Mouse (Mus musculus): Measurements from ENCODE around the gene Hnrnpr. TPM values are rescaled to one million over a fixed set of nuclear protein-coding genes. Genes with fewer than 3 reads are reported as not detected.

Gene Hnrnpr
- total RNA-seq, 2 experiments from 2014 or later = 41.1 to 119 TPM

DNA sequence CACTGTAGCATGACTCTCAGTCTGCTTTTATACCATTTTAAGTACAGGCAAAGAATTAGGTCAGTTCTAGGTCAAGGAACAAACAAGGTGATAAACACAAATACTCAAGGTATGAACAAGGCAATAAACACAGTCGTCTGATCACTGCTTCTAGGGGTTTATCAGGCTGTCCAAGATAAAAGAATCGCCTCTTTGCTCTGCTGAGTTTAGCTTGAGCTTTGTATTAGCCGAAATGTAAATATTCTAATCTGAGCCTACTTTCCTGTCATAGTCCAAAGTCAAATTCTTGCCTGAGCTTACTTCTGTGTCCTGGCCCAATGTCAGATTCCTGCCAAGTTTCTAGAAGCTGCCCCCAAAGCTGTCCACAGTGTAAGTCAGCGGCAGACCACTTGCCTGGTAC is 8.3 kb upstream of the Hnrnpr start:
- ATAC-seq (replicated peaks; ENCODE audit: low FRiP score, poor library complexity, severe bottlenecking) = no peak

- no peak for ATAC-seq (replicated peaks; ENCODE audit: low FRiP score, poor library complexity, severe bottlenecking)
Observed at GRCm38 (mm10) chr4:136304181-136304580, 6.6 kb upstream of the Hnrnpr start.

- no peak for ATAC-seq (replicated peaks; ENCODE audit: low FRiP score, poor library complexity, severe bottlenecking)
Observed at GRCm38 (mm10) chr4:136308355-136308754, 2.4 kb upstream of the Hnrnpr start.

GRCm38 (mm10) chr4:136309780-136310179 is 962 bp upstream of the Hnrnpr start:
- peak; percentile 75 for ATAC-seq (replicated peaks; ENCODE audit: low FRiP score, poor library complexity, severe bottlenecking)

DNA sequence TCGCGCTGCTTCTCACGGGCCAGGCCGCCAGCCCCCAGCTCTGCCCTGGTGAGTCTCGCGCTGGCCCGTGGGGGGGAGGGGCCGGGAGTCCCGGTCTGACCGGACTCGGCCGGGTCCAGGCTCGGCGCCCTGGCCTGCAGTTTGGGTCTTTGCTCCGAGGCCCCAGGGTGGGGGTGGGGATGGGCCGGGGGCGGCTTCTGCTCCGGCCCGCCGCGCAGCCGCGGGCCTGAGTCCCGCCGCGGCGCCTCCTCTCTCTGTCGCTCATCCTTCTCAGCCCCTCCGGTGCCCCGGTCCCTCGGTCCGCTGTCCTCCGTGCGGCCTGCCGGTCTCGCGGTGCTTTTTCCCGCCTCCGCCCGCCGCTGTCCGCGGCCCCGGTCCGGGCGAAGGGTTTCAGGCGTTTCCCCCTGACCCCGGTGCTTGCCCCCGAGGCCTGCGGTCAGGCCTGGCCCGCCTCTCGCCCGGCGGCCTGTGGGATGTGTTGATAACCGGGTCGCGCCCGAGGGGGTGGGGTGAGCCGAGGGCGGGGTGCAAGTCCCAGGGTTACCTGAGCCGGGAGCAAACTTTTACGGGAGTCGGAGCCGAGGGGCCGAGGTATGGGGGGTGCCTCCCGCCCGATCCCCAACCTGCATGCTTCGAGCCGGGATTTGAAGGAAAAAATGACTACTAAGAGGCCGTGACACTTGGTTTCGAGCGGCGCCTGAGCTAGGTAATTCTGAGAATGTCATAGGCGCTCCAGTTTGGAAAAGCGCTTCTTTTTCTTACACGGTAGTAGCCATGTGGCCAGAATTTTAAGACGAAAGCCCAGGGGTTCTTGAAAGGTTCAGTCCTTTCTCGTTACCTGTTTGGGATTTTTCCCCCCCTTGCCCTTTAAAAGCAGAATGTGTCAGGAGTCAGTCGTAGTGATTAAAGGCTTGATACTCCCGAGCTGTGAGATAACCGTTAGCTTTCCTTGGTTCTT is 579 bp downstream of the Hnrnpr start:
- peak; percentile 68 for ATAC-seq (replicated peaks; ENCODE audit: low FRiP score, poor library complexity, severe bottlenecking)

DNA sequence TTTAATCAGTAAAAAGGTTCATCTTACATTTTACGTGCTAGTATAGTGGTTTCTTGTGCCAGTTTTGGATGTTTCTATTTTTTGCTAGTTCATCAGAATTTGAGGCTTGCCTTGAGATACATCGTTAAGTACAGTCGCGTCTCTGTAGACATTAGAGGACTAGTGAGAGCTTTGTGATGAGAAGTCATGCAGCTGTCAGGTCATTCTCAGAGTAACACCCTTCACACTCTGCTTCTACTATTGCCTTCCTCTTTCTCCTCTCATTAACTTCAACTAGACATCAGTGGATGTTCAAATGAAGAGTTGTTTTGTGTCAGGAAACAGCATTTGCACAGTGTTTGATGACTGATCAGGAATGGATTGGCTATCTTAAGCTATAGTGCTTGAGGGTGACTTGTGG is 1.9 kb downstream of the Hnrnpr start:
- ATAC-seq (replicated peaks; ENCODE audit: low FRiP score, poor library complexity, severe bottlenecking) = no peak

DNA sequence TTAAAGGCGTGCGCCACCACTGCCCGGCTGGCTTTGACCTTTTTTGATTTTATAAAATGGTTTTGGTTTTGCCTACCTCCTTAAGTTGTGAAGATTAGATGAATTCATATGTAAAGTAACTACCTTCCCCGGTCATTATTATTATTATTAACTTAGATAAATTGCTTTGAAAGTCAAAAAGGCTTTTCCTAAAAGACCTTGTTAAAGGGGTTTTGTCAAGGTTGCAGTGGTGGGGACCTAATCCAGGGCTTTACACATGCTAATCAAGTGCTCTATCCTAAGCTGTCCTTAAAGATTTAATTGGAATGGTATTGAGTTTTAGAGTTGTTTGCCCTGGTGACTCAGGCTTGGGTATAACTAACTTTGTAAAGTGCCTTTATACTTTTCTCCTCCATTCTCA is 6.9 kb downstream of the Hnrnpr start:
- no peak for ATAC-seq (replicated peaks; ENCODE audit: low FRiP score, poor library complexity, severe bottlenecking)

DNA sequence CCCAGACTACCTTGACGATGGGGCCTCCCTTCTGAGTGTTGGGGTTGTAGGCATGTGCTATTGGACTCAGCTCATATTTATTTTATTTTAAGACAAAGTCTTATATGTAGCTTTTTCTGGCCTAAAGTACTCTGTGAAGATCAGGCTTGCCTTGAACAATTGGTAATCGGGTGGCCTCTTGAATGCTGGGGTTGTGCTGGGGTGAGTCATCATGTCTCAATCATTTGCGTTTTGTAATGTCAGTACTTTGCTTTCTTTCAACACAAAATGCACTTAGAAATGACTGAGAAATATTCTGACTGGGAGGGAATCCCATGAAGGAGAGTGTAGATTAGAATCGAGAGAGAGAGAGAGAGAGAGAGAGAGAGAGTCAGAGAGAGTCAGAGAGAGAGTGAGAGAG is 9.3 kb downstream of the Hnrnpr start:
- no peak for ATAC-seq (replicated peaks; ENCODE audit: low FRiP score, poor library complexity, severe bottlenecking)

DNA sequence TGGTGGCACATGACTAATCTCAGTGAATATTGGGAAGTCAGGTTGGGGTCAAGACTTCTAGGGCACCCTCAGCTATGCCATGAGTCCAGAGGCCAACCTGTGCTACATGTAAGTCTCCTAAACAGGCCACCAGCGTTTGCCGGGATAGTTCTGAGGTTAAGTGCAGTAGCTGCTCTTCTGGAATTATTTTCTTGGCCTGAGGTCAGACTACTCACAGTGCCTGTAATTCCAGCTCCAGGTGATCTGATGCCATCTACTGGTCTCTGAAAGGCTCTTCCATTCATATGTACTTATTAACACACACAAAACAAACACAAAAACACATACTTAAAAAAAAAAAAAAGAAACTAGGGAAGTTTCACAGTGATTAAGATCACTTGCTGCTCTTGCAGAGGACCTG is 13.5 kb downstream of the Hnrnpr start:
- ATAC-seq (replicated peaks; ENCODE audit: low FRiP score, poor library complexity, severe bottlenecking) = no peak

DNA sequence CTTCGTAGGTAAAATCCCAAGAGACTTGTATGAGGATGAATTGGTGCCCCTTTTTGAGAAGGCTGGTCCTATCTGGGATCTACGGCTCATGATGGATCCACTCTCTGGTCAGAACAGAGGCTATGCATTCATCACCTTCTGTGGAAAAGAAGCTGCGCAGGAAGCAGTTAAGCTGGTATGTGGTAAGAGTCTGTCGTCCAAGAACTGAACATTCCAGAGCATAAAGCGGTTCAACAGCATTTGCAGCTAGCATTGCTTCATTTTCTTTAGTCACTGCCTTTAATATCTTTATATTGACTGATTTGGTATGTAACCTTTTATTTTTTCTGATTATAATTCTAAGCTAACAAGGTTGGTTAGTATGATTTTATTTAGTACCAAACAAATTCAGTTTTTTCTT is 16.5 kb downstream of the Hnrnpr start:
- ATAC-seq (replicated peaks; ENCODE audit: low FRiP score, poor library complexity, severe bottlenecking) = no peak

DNA sequence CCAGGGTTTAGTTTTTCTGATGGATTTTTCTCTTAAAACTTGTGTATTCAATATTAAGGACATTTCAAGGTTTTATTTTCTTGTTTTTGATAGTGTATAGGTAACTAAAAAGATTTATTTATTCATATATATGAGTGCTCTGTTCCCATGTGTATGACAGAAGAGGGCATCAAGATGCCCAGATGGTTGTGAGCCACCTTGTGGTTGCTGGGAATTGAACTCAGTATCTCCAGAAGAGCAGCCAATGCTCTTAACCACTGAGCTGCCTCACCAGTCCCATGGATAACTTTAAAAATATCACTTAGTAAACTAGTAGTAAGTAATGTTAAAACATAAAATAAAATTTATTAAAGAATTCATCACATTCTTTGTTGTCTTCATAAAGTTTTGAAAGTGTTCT is 17.4 kb downstream of the Hnrnpr start:
- ATAC-seq (replicated peaks; ENCODE audit: low FRiP score, poor library complexity, severe bottlenecking) = no peak

DNA sequence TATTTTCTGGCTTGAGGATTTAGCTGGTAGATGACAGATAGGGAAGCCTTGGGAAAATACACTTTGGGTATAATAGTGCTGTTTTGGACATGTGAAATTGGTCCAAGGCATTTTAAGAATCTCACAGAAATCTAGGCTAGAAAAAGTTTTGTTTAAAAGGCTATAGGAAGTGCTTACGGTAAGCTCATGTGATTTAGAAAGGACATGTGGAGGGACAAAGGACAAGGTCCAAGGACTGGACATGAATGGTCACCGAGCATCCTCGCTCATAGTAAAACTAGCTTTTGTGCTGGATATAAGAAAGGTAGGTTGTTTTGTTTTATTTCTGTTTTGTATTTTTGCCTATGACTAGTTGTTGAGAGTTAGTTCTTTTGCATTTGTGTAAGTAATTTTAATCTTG is 21.0 kb downstream of the Hnrnpr start:
- ATAC-seq (replicated peaks; ENCODE audit: low FRiP score, poor library complexity, severe bottlenecking) = no peak

DNA sequence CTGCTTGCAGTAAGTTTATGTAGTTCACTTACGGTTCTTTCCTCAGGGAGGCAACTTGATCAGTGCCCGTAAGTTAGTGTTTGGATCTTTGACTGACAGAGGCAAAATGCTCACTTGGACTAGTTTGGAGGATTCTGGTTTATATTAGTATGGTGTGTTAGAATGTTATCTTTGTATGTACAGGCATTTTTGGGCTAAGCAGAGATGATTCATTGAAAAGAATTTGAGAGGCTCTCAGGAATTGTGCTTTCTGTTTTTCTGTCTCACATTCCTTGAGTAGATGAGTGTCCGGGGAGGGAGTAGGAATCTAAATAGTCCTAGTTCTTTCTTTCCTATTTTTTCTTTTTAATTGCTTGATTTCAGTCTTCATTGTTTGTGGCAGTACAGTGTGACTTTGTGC is 22.4 kb downstream of the Hnrnpr start:
- ATAC-seq (replicated peaks; ENCODE audit: low FRiP score, poor library complexity, severe bottlenecking) = no peak

DNA sequence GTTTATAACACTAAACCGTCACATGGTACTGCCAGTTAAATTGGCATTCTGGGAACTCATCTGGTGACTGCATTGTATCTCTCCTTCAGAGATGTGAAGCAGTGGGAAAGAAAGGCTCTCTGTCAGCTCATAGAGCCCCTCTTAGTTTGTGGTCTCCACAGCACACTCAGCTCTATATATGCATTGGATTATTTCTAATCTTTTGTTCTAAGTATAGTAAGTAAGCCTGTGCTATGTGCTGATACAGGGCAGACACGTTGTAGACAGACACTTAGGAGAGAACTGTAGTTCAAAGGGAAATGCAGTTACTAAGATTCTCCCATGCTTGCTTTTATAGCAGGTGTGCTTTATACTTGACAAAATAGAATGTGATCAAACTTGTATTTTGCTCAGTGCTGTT is 24.3 kb downstream of the Hnrnpr start:
- ATAC-seq (replicated peaks; ENCODE audit: low FRiP score, poor library complexity, severe bottlenecking) = no peak

DNA sequence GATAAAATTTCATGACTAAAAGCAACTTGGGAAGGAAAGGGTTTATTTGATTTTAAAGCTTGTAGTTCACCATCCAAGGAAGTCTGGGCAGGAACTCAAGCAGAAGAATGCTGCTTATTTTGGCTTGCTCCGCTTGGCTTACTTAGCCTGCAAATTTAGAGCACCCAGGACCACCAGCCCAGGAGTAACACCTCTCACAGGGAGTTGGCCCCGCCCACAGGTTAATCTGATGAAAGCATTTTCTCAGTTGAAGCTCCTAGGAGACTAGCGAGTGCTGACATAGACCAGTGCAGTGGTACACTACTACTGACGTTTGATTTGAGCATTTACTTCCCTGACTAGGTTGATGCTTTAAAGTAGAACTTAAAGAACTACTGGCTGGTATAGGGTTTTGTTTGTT is 26.4 kb downstream of the Hnrnpr start:
- no peak for ATAC-seq (replicated peaks; ENCODE audit: low FRiP score, poor library complexity, severe bottlenecking)

DNA sequence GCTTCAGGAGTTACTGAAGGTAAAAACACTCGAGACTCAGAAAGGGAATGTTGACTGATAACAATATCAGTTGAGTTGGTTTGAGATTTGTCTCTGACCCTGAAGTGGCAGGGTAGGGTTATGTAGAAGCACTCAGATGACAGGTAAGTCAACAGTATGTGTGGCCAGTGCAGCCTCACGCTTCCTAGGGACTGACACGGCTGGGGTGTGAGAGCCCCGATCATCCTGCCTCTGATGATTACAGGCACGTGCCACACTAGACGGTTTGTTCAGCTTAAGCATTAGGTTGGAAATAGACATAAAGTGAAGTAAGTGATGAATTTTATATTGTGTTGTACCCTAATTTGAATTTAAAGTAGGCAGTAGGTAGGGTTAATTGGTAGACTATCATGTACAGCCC is 38.9 kb downstream of the Hnrnpr start:
- no peak for ATAC-seq (replicated peaks; ENCODE audit: low FRiP score, poor library complexity, severe bottlenecking)

DNA sequence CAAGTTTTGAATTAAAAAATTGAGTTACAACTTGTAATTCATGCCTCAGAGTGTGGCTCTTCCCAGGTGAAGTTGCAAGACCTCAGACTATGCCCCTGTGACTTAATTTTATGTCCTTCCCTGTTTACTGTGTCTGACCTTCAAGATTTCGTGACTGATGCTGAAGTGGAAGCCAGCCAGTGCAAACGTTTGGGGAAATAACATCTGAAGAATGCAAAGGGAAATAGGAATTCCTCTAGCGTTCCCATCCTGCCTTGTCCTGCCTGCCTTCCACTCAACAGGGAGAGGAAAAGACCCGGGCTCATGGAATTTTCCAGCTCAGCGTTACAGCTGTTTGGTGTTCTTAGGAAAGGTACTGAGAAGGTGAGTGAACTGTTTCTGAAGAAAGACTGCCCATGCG is 46.3 kb downstream of the Hnrnpr start:
- ATAC-seq (replicated peaks; ENCODE audit: low FRiP score, poor library complexity, severe bottlenecking) = no peak

GRCm38 (mm10) chr4:136357429-136357828 is 46.7 kb downstream of the Hnrnpr start:
- ATAC-seq (replicated peaks; ENCODE audit: low FRiP score, poor library complexity, severe bottlenecking) = no peak

DNA sequence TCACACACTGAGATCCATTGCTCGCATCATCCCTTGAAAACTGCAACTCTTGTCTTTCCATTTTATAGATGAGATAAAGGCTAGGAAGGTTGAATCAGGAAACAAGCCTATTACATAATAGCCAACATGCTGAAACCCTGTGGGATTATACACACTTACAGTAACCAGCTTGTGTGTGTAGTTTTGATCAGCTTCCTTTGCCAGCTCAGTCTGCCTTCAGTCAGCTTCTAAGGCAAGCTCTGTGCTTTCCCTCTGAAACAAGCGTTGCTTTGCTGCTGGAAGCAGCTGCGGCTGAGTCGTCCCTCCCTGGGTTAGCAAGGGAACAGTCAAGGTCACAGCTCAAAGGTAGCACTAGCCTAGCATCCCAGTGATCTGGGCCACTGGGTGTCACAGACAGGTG is 57.1 kb downstream of the Hnrnpr start:
- no peak for ATAC-seq (replicated peaks; ENCODE audit: low FRiP score, poor library complexity, severe bottlenecking)

- ATAC-seq (replicated peaks; ENCODE audit: low FRiP score, poor library complexity, severe bottlenecking) = no peak
Observed at GRCm38 (mm10) chr4:136369727-136370126, 59.0 kb downstream of the Hnrnpr start.

DNA sequence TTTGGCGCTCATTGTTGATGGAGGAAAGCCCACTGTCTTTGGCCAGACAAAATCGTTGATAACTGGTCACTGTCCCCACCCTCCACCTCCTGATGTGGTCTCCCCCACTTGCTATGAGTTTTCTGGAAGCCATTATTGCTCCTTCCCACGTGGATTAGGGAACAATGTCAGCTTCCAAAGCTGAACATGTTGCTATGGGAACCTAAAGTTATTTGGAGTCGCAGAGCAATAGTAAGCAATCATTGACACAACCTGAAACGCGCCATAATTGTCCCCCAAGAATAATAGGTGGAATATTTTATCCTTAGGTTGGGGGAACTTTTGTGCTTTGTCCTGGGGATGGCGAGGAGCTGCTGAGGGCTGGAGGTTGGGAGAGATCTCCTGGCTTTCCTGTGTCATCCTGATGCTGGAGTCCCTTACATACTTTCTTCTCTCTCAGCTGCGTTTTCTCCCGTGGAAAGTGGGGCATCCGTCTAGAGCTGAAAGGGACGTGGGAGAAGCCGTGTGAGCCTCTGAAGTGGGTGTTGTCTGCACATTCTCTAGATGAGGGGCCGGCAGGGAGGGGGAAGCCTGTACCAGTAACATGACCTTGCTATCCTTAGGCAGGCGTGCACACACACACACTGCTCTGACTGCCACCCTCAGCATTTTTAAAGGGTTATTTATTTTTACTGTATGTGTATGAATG is 62.9 kb downstream of the Hnrnpr start:
- ATAC-seq (replicated peaks; ENCODE audit: low FRiP score, poor library complexity, severe bottlenecking) = no peak

Measured in erythroblast, adult 5-6 weeks (primary cell).